Mouse (Mus musculus): Measurements from ENCODE around the gene Sec24c. TPM values are rescaled to one million over a fixed set of nuclear protein-coding genes. Genes with fewer than 3 reads are reported as not detected.
"Not testable (repeated sequence)": the region's sequence is repeated elsewhere in the genome, so short reads cannot be mapped to it uniquely, and the experiment has no call there.

Sec24c gene
- polyA plus RNA-seq (2015; fragmentation: Nextera tagmentation; extraction: Ambion mirVana): 51.0 and 53.8 TPM in 2 replicates

DNA sequence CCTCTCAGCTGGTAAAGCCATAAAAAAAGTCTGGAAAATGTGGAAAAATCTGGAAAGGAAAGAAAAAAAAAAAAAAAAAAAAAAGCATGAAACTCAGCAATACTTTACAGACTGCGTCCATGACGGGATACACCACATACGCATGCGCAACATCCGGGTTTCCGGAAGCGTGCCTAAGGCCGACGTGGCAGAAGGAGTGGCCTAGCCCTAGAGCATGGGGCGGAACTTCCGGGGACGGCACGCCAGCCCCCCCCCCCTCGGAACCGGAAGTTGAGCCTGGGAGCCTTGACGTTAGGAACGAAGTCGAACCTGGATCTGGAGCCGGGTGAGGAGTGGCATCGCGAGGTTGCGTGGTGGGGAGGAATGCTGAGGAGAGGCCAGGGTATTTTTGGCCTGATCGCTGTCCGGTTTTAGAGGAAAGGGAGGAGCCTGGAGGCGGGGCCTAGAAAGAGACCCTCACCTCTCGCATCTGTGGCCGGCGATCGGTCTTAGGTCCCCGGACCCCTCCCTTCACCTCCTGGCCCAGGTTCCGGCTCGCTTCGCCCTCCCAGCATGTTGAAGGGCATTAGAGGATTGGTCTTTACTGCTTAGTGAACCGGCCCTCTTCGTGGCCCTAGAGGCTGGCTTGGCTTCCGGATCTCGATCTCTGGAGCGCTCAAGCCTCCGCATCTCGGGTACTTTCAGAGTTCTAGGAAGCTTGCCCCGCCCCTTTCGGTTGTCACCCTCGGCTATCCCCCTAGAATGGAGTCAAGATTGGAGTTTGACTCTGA is at the start of gene Sec24c:
Gene Sec24c (plus strand): TSS at position 245 of the 770 bp plus-strand sequence.
- H3K9ac ChIP-seq (ENCODE audit: low read depth, low read length): peak within 1 kb of the TSS; percentile 94
- peaks cover 31% of the 10 kb centered on the region for H3K36me3 ChIP-seq (ENCODE audit: control insufficient read depth, insufficient read depth)
- H3K27ac ChIP-seq (ENCODE audit: low read depth, low read length): peak within 1 kb of the TSS; percentile 98
- H3K4me2 ChIP-seq (replicated peaks; ENCODE audit: low read depth): peak within 1 kb of the TSS; percentile 75
- TF ChIP-seq CTCF (IDR thresholded peaks at IDR 0.05; ENCODE audit: low read depth): no peak
- ATAC-seq: peak; percentile 96
- no peaks in the 10 kb centered on the region for H3K4me1 ChIP-seq (replicated peaks; ENCODE audit: control insufficient read depth, insufficient read depth, low read length)
- 2% methylated on average over 43 of the region's 43 CpGs for WGBS
- H3K4me3 ChIP-seq (ENCODE audit: low read depth, low read length): peak within 1 kb of the TSS; percentile 83
- H3K9me3 ChIP-seq (ENCODE audit: control insufficient read depth): no peaks in the 10 kb centered on the region
- H3K27me3 ChIP-seq (replicated peaks; ENCODE audit: control insufficient read depth, insufficient read depth, low read length): no peaks in the 10 kb centered on the region

DNA sequence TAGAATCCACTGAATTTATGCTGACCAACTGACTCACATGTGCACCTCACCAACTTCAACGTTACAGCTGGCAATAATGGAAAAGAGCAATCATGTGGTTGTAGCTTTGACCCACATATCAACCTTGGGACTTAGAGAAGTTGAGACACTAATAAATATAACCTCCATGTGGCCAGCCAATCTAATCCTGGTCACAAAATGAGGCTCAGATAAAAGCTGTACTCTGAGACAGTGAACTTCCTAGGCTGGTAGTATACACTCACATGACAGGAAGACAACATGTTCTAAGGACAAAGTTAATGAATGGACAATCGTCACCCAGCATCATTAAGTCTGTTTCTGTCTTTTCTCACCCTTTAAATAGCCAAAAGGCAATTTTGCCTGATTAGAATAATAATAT is 47.7 kb upstream of the Sec24c start:
- peak; percentile 87 for ATAC-seq
- Histone ChIP-seq H3K4me2 (replicated peaks; ENCODE audit: low read depth) (no peak overlapping the region), H3K36me3 (ENCODE audit: control insufficient read depth, insufficient read depth) (no peaks in the 10 kb centered on the region), H3K27ac (ENCODE audit: low read depth, low read length) (peak overlapping the region; percentile 75), H3K9me3 (ENCODE audit: control insufficient read depth) (no peaks in the 10 kb centered on the region), H3K27me3 (replicated peaks; ENCODE audit: control insufficient read depth, insufficient read depth, low read length) (no peaks in the 10 kb centered on the region), H3K4me1 (replicated peaks; ENCODE audit: control insufficient read depth, insufficient read depth, low read length) (no peaks in the 10 kb centered on the region), H3K4me3 (ENCODE audit: low read depth, low read length) (no peak overlapping the region), H3K9ac (ENCODE audit: low read depth, low read length) (no peak overlapping the region)
- TF ChIP-seq CTCF (IDR thresholded peaks at IDR 0.05; ENCODE audit: low read depth): no peak
- WGBS: 45% methylated on average over 2 of the region's 2 CpGs

DNA sequence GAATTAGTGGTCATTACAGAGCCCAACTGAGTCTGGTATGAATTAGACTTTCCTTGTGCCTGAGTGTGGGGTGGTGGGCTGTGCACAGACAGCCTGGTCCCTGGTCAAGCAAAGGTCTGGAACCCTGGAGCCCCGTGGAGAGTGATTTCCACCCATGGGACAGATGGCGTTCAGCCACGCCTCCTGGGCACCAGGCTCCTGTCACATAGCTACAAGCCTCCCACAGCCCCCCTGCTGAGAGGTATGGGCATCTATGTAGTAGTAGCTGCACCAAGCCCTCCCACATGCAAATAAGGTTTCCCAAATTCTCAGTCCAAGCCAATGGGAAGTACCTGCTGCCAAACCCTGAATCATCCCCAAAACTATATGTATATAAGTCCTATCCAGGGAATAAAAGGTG is 47.1 kb upstream of the Sec24c start:
- TF ChIP-seq CTCF (IDR thresholded peaks at IDR 0.05; ENCODE audit: low read depth): no peak

DNA sequence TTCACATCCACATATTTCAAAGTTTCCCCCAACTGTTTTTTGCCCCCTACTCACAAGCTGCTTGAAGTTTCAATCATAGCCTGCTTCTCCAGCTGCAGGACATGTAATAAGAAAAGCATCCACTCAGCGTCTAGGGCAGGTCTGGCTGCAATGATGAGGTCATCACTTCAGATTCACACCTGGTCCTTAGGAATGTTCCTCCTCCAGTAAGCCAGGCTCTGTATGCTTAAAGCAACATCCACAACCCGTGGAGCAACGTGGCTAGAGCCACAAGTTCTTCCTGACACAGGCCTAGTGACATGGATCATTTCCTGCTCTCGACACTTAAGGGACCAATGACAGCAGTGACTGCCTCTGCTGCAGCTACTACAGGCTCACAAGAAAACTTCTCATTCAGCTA is 42.9 kb upstream of the Sec24c start:
- Histone ChIP-seq H3K27ac (ENCODE audit: low read depth, low read length) (no peak overlapping the region; the same call in 1 of the 2 replicates), H3K4me3 (ENCODE audit: low read depth, low read length) (no peak overlapping the region), H3K4me1 (replicated peaks; ENCODE audit: control insufficient read depth, insufficient read depth, low read length) (no peaks in the 10 kb centered on the region), H3K9me3 (ENCODE audit: control insufficient read depth) (no peaks in the 10 kb centered on the region), H3K9ac (ENCODE audit: low read depth, low read length) (no peak overlapping the region), H3K4me2 (replicated peaks; ENCODE audit: low read depth) (no peak overlapping the region), H3K36me3 (ENCODE audit: control insufficient read depth, insufficient read depth) (no peaks in the 10 kb centered on the region), H3K27me3 (replicated peaks; ENCODE audit: control insufficient read depth, insufficient read depth, low read length) (no peaks in the 10 kb centered on the region)
- TF ChIP-seq CTCF (IDR thresholded peaks at IDR 0.05; ENCODE audit: low read depth): no peak
- ATAC-seq: peak; percentile 68
- whole genome bisulfite sequencing: 40% methylated on average over 4 of the region's 4 CpGs

More for the DNA sequence above, 47.1 kb upstream of the Sec24c start:
- Histone ChIP-seq H3K9ac (ENCODE audit: low read depth, low read length) (no peak overlapping the region), H3K9me3 (ENCODE audit: control insufficient read depth) (no peaks in the 10 kb centered on the region), H3K27ac (ENCODE audit: low read depth, low read length) (peak overlapping the region; percentile 75), H3K4me3 (ENCODE audit: low read depth, low read length) (no peak overlapping the region), H3K4me2 (replicated peaks; ENCODE audit: low read depth) (no peak overlapping the region), H3K27me3 (replicated peaks; ENCODE audit: control insufficient read depth, insufficient read depth, low read length) (no peaks in the 10 kb centered on the region), H3K36me3 (ENCODE audit: control insufficient read depth, insufficient read depth) (no peaks in the 10 kb centered on the region), H3K4me1 (replicated peaks; ENCODE audit: control insufficient read depth, insufficient read depth, low read length) (no peaks in the 10 kb centered on the region)
- WGBS: 61% methylated on average over 3 of the region's 3 CpGs
- no peak for ATAC-seq

DNA sequence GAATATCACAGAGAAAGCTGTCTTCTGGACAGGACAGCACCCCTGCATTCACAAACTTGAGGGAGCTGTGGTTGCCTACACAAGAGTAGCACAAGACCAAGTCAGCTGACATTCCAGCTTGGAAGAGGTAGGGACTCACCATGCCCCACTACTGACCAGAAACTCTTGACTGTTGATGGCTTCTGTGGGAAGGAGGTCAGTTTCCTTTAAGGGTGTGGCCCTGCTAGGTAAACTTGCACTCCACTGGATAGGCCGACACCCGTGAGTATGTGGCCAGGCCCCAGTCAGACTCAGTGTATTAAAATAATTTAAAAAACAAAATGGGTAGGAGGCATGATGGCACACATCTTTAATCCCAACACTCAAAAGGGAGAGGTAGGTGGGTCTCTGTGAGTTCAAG is 38.6 kb upstream of the Sec24c start:
- no peaks in the 10 kb centered on the region for H3K9me3 ChIP-seq (ENCODE audit: control insufficient read depth)
- no peak for TF ChIP-seq CTCF (IDR thresholded peaks at IDR 0.05; ENCODE audit: low read depth)
- 54% methylated on average over 2 of the region's 2 CpGs for WGBS
- H3K4me2 ChIP-seq (replicated peaks; ENCODE audit: low read depth): no peak overlapping the region
- H3K4me1 ChIP-seq (replicated peaks; ENCODE audit: control insufficient read depth, insufficient read depth, low read length): no peaks in the 10 kb centered on the region
- H3K27me3 ChIP-seq (replicated peaks; ENCODE audit: control insufficient read depth, insufficient read depth, low read length): no peaks in the 10 kb centered on the region
- no peaks in the 10 kb centered on the region for H3K36me3 ChIP-seq (ENCODE audit: control insufficient read depth, insufficient read depth)
- no peak for ATAC-seq
- H3K9ac ChIP-seq (ENCODE audit: low read depth, low read length): no peak overlapping the region
- H3K27ac ChIP-seq (ENCODE audit: low read depth, low read length): no peak overlapping the region
- no peak overlapping the region for H3K4me3 ChIP-seq (ENCODE audit: low read depth, low read length)

DNA sequence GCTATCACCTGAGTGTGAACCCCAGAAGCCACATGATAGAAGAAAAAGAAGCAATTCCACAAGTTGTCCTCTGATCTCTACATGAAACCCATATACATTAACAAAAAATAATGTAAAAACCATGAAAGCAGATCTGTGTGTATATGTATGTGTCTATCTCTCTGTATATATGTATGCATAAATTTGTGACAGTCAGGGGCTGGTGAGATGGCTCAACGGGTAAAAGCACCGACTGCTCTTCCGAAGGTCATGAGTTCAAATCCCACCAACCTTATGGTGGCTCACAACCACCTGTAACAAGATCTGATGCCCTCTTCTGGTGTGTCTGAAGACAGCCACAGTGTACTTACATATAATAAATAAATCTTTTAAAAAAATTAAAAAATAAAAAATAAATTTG is 37.1 kb upstream of the Sec24c start:
- not testable (repeated sequence) for H3K36me3 ChIP-seq (ENCODE audit: control insufficient read depth, insufficient read depth); H3K4me3 ChIP-seq (ENCODE audit: low read depth, low read length); H3K9me3 ChIP-seq (ENCODE audit: control insufficient read depth); H3K4me1 ChIP-seq (replicated peaks; ENCODE audit: control insufficient read depth, insufficient read depth, low read length); H3K4me2 ChIP-seq (replicated peaks; ENCODE audit: low read depth); ATAC-seq; H3K27ac ChIP-seq (ENCODE audit: low read depth, low read length); H3K9ac ChIP-seq (ENCODE audit: low read depth, low read length); H3K27me3 ChIP-seq (replicated peaks; ENCODE audit: control insufficient read depth, insufficient read depth, low read length)
- 96% methylated on average over 3 of the region's 3 CpGs for WGBS
